In genomic region chr7:47299612-47300011, GRCm38 (mm10) we compare ENCODE assay signal across 12 mouse cellular contexts. TPM values are rescaled to one million over a fixed set of nuclear protein-coding genes. Genes with fewer than 3 reads are reported as not detected.
"Had no signal": no experiment of that assay in that cellular context is flagged by ENCODE, and none has a peak within 500 bp of the region (broad histone marks: within the 10 kb centered on the region; RNA-seq: fewer than 3 reads in every experiment).

No protein-coding gene starts in this region.

RNA-seq across cellular contexts. Expression of gene Mrgpra9, which starts 47.0 kb away (rescaled TPM):
- total RNA-seq: forebrain, postnatal 0 days; gastrocnemius, adult 18-20 months; gastrocnemius, adult 2 months; gastrocnemius, adult 8-10 months; gastrocnemius, postnatal 10 days; gastrocnemius, postnatal 14 days; gastrocnemius, postnatal 25 days; gastrocnemius, postnatal 36 days; gastrocnemius, postnatal 4 days; heart, adult 18-20 months; heart, adult 2 months; heart, adult 8-10 months had no signal

RNA-seq across cellular contexts. Expression of gene Mrgpra1, which starts 54.4 kb away (rescaled TPM):
- total RNA-seq: forebrain, postnatal 0 days; gastrocnemius, adult 18-20 months; gastrocnemius, adult 2 months; gastrocnemius, adult 8-10 months; gastrocnemius, postnatal 10 days; gastrocnemius, postnatal 14 days; gastrocnemius, postnatal 25 days; gastrocnemius, postnatal 36 days; gastrocnemius, postnatal 4 days; heart, adult 18-20 months; heart, adult 2 months; heart, adult 8-10 months had no signal
